Mouse (Mus musculus) kidney, adult 2 months (tissue): Measurements from ENCODE around the gene Myh7.

Source experiments
- CTCF ChIP-seq: fragments of 200-500 bp; conservative IDR thresholded peaks from 2 replicates; pipeline ENCODE4 v1.5.1; 2011; ENCODE audit warnings: low read depth, mild to moderate bottlenecking, control low read depth, low read length, moderate library complexity, mixed read lengths; ENCODE audit not compliant: insufficient read depth, insufficient read length
- POLR2A ChIP-seq: fragments of 200-500 bp; IDR thresholded peaks from one replicate; pipeline ENCODE4 v1.6.1; 2011; ENCODE audit warnings: low read depth, low read length, control low read depth

GRCm38 (mm10) chr14:54959197-54959596, 35.2 kb downstream of the Myh7 start:
- TF ChIP-seq CTCF (no peak), POLR2A (no peak)
